Mouse (Mus musculus) mesoderm, embryonic 11.5 days (tissue): ENCODE data around the gene Olfr1252.

Experiments used
- DNase-seq: peaks from one replicate; pipeline ENCODE4 v3.0.0-alpha.2; 2012; ENCODE audit warnings: low read depth, low spot score

Gene Olfr1252

DNA sequence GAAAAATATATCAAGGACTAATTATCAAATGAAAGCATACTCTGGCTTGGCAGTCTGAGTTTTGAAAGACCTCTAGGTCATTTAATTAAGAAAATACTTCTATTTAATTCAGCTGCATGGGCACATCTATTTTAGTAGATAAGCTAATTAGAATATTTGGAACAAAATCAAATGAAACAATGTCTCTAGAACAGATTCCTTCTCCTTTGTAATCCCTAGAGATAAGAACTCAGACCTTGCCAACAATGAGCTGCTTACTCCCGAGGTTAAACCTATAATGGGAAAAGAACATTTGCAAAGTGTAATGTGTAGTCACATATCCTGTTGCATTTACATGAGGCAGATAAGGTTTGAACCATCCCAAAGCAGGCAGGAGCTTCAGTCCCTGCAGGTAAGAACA is at the start of gene Olfr1252:
Olfr1252 (minus strand) TSS at position 101 of the 400 bp plus-strand sequence.
- DNase-seq: no peak

DNA sequence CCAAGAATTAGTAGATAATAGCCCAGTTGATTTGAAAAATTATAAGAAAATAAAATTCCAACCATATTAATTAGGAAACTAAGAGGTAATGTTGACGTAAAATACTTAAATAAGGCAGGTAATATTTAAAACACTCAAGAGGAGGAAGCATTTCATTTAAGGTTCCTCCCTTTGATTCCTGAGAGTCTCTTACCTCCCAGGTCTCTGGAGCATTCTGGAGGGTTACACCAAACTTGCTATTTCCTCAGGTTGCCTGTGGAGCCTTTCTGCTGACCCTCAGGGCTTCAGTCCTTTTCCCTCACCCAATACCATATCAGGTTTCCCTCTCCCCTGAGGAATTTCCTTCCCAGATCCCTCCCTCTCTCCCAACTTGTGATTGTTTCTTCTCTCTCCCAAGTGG is 32.2 kb upstream of the Olfr1252 start, which contains the start of gene Olfr1253:
Olfr1253 (minus strand) TSS at position 101 of the 400 bp plus-strand sequence.
- no peak for DNase-seq

DNA sequence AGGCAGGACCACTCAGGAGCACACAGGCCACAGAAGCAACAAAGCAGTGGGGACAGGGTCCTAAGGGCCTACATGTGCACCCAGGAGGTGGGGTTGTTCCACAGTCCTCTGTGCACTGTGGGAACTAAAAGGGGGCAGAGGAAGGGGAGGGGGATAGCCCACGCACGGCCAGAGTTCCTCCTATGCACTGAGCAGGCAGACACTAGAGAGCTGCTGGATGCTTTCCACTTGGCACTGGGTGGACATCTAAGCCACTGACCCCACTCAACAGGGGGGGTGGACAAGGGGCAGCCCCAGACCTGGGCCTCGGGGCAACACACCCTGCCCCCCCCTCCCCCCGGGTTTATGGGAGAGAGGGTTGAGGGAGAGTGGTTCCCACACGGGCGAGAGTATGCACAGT is 32.8 kb downstream of the Olfr1252 start:
- DNase-seq: no peak

DNA sequence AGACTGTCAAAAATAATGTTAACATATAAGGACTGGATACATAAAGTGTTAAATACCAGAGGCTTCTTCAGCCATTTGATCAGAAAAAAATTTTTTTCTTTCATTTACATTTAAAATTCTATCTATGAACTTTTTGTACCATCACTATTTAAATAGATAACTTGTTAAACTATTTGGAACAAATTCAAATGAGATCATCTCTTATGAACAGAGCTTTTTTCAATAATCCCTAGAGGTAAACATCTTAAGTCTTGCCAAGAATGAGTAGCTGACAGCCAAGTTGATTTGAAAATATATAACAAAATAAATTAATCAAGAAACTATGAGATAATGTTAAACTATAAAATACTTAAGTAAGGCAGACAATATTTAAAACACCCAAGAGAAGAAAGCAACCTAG is 53.0 kb downstream of the Olfr1252 start, which contains the start of gene Olfr1251:
Olfr1251 (minus strand) TSS at position 101 of the 400 bp plus-strand sequence.
- DNase-seq: no peak
